Mouse (Mus musculus): ENCODE data around the gene Hoxb9. TPM values are rescaled to one million over a fixed set of nuclear protein-coding genes. Genes with fewer than 3 reads are reported as not detected.

Gene Hoxb9
- polyA plus RNA-seq, 1 experiment from 2014 or later: 0.06 TPM

- peaks cover 23% of the 10 kb centered on the region for H3K4me1 ChIP-seq (replicated peaks)
- H3K27ac ChIP-seq (ENCODE audit: poor library complexity, severe bottlenecking): no peak overlapping the region
- no peak overlapping the region for H3K9ac ChIP-seq
- H3K4me3 ChIP-seq: no peak overlapping the region
- H3K9me3 ChIP-seq (replicated peaks): no peaks in the 10 kb centered on the region
- no peak for ATAC-seq (ENCODE audit: insufficient number of reproducible peaks, low FRiP score)
- H3K4me2 ChIP-seq: no peak overlapping the region
- H3K36me3 ChIP-seq: no peaks in the 10 kb centered on the region
- 4% methylated on average over 1 of the region's 1 CpGs for WGBS
- H3K27me3 ChIP-seq (replicated peaks): peaks cover 96% of the 10 kb centered on the region
Observed at GRCm38 (mm10) chr11:96268031-96268745, 3.1 kb upstream of the Hoxb9 start.

GRCm38 (mm10) chr11:96269869-96270268 lies 1.4 kb upstream of the Hoxb9 start:
- H3K4me1 ChIP-seq (replicated peaks): peaks cover 23% of the 10 kb centered on the region
- no peaks in the 10 kb centered on the region for H3K9me3 ChIP-seq (replicated peaks)
- H3K9ac ChIP-seq: no peak overlapping the region
- peaks cover 96% of the 10 kb centered on the region for H3K27me3 ChIP-seq (replicated peaks)
- no peaks in the 10 kb centered on the region for H3K36me3 ChIP-seq
- H3K4me3 ChIP-seq: no peak overlapping the region
- ATAC-seq (ENCODE audit: insufficient number of reproducible peaks, low FRiP score): no peak
- 2% methylated on average over 19 of the region's 19 CpGs for WGBS
- H3K4me2 ChIP-seq: no peak overlapping the region
- H3K27ac ChIP-seq (ENCODE audit: poor library complexity, severe bottlenecking): no peak overlapping the region

GRCm38 (mm10) chr11:96271541-96272011 lies 319 bp downstream of the Hoxb9 start:
- Histone ChIP-seq H3K9ac (no peak overlapping the region), H3K27me3 (replicated peaks) (peaks cover 96% of the 10 kb centered on the region), H3K4me3 (peak overlapping the region; percentile 24), H3K4me1 (replicated peaks) (peaks cover 19% of the 10 kb centered on the region), H3K27ac (ENCODE audit: poor library complexity, severe bottlenecking) (no peak overlapping the region), H3K36me3 (no peaks in the 10 kb centered on the region), H3K9me3 (replicated peaks) (no peaks in the 10 kb centered on the region), H3K4me2 (peak overlapping the region; percentile 43)
- ATAC-seq (ENCODE audit: insufficient number of reproducible peaks, low FRiP score): no peak
- WGBS: under 1% methylated on average over 52 of the region's 52 CpGs

GRCm38 (mm10) chr11:96272024-96272921 lies 1.0 kb downstream of the Hoxb9 start:
- peak overlapping the region; percentile 51 for H3K4me2 ChIP-seq
- no peaks in the 10 kb centered on the region for H3K9me3 ChIP-seq (replicated peaks)
- WGBS: 1% methylated on average over 58 of the region's 58 CpGs
- H3K36me3 ChIP-seq: no peaks in the 10 kb centered on the region
- H3K4me1 ChIP-seq (replicated peaks): peaks cover 19% of the 10 kb centered on the region
- H3K9ac ChIP-seq: no peak overlapping the region
- ATAC-seq (ENCODE audit: insufficient number of reproducible peaks, low FRiP score): 0 out of 2 replicates have a peak, but pooled peaks have one; percentile 39
- peaks cover 96% of the 10 kb centered on the region for H3K27me3 ChIP-seq (replicated peaks)
- H3K4me3 ChIP-seq: peak overlapping the region; percentile 29
- no peak overlapping the region for H3K27ac ChIP-seq (ENCODE audit: poor library complexity, severe bottlenecking)

GRCm38 (mm10) chr11:96274428-96274827 lies 3.2 kb downstream of the Hoxb9 start:
- no peak overlapping the region for H3K27ac ChIP-seq (ENCODE audit: poor library complexity, severe bottlenecking)
- H3K27me3 ChIP-seq (replicated peaks): peaks cover 96% of the 10 kb centered on the region
- no peak overlapping the region for H3K4me3 ChIP-seq
- no peak for ATAC-seq (ENCODE audit: insufficient number of reproducible peaks, low FRiP score)
- no peak overlapping the region for H3K9ac ChIP-seq
- peaks cover 19% of the 10 kb centered on the region for H3K4me1 ChIP-seq (replicated peaks)
- no peaks in the 10 kb centered on the region for H3K9me3 ChIP-seq (replicated peaks)
- no peak overlapping the region for H3K4me2 ChIP-seq
- no peaks in the 10 kb centered on the region for H3K36me3 ChIP-seq
- 8% methylated on average over 10 of the region's 10 CpGs for WGBS

- ATAC-seq (ENCODE audit: insufficient number of reproducible peaks, low FRiP score): no peak
- WGBS: 12% methylated on average over 4 of the region's 4 CpGs
- Histone ChIP-seq H3K27me3 (replicated peaks) (peaks cover 95% of the 10 kb centered on the region), H3K4me1 (replicated peaks) (peaks cover 16% of the 10 kb centered on the region), H3K36me3 (no peaks in the 10 kb centered on the region), H3K9ac (no peak overlapping the region), H3K4me2 (no peak overlapping the region), H3K4me3 (no peak overlapping the region), H3K27ac (ENCODE audit: poor library complexity, severe bottlenecking) (no peak overlapping the region), H3K9me3 (replicated peaks) (no peaks in the 10 kb centered on the region)
Observed at GRCm38 (mm10) chr11:96275896-96276295, 4.6 kb downstream of the Hoxb9 start.

GRCm38 (mm10) chr11:96277151-96278044 lies 6.1 kb downstream of the Hoxb9 start:
- Histone ChIP-seq H3K9ac (no peak overlapping the region), H3K4me3 (no peak overlapping the region), H3K36me3 (no peaks in the 10 kb centered on the region), H3K27me3 (replicated peaks) (peaks cover 93% of the 10 kb centered on the region), H3K9me3 (replicated peaks) (no peaks in the 10 kb centered on the region), H3K27ac (ENCODE audit: poor library complexity, severe bottlenecking) (no peak overlapping the region), H3K4me1 (replicated peaks) (peaks cover 2% of the 10 kb centered on the region), H3K4me2 (no peak overlapping the region)
- ATAC-seq (ENCODE audit: insufficient number of reproducible peaks, low FRiP score): no peak
- under 1% methylated on average over 35 of the region's 35 CpGs for WGBS

GRCm38 (mm10) chr11:96278324-96278723 lies 7.1 kb downstream of the Hoxb9 start:
- Histone ChIP-seq H3K4me2 (no peak overlapping the region), H3K27me3 (replicated peaks) (peaks cover 93% of the 10 kb centered on the region), H3K36me3 (no peaks in the 10 kb centered on the region), H3K27ac (ENCODE audit: poor library complexity, severe bottlenecking) (no peak overlapping the region), H3K9me3 (replicated peaks) (no peaks in the 10 kb centered on the region), H3K4me3 (no peak overlapping the region), H3K9ac (no peak overlapping the region), H3K4me1 (replicated peaks) (no peaks in the 10 kb centered on the region; the same call in 1 of the 2 replicates)
- WGBS: 21% methylated on average over 14 of the region's 14 CpGs
- ATAC-seq (ENCODE audit: insufficient number of reproducible peaks, low FRiP score): no peak

GRCm38 (mm10) chr11:96278773-96279172 lies 7.5 kb downstream of the Hoxb9 start:
- ATAC-seq (ENCODE audit: insufficient number of reproducible peaks, low FRiP score): no peak
- Histone ChIP-seq H3K27ac (ENCODE audit: poor library complexity, severe bottlenecking) (no peak overlapping the region), H3K4me3 (no peak overlapping the region), H3K4me1 (replicated peaks) (peaks cover 2% of the 10 kb centered on the region; the same call in 1 of the 2 replicates), H3K9ac (no peak overlapping the region), H3K36me3 (no peaks in the 10 kb centered on the region), H3K9me3 (replicated peaks) (no peaks in the 10 kb centered on the region), H3K27me3 (replicated peaks) (peaks cover 93% of the 10 kb centered on the region), H3K4me2 (no peak overlapping the region)
- under 1% methylated on average over 9 of the region's 9 CpGs for WGBS

GRCm38 (mm10) chr11:96279421-96280233 lies 8.4 kb downstream of the Hoxb9 start:
- Histone ChIP-seq H3K4me3 (no peak overlapping the region), H3K4me1 (replicated peaks) (peaks cover 11% of the 10 kb centered on the region), H3K9me3 (replicated peaks) (no peaks in the 10 kb centered on the region), H3K36me3 (no peaks in the 10 kb centered on the region), H3K4me2 (no peak overlapping the region), H3K27ac (ENCODE audit: poor library complexity, severe bottlenecking) (no peak overlapping the region), H3K27me3 (replicated peaks) (peaks cover 93% of the 10 kb centered on the region), H3K9ac (no peak overlapping the region)
- ATAC-seq (ENCODE audit: insufficient number of reproducible peaks, low FRiP score): no peak
- 3% methylated on average over 31 of the region's 31 CpGs for WGBS

Measured in heart, embryonic 12.5 days (tissue).